In genomic region chr5:3597171-3597570, GRCm38 (mm10) we compare ENCODE assay signal across 9 mouse cellular contexts. TPM values are rescaled to one million over a fixed set of nuclear protein-coding genes. Genes with fewer than 3 reads are reported as not detected.
DNase-seq lines count a peak whose midpoint lies in the region; ATAC-seq and TF ChIP-seq lines count a peak whose summit lies in the region.
"Had no signal": no experiment of that assay in that cellular context is flagged by ENCODE, and none has a peak within 500 bp of the region (broad histone marks: within the 10 kb centered on the region; RNA-seq: fewer than 3 reads in every experiment).

No protein-coding gene starts in this region.

- TF ChIP-seq CTCF in lung, embryonic 14.5 days (IDR thresholded peaks at IDR 0.05; ENCODE audit: low read depth), result no peak

- no peak overlapping the region for H3K27ac ChIP-seq in lung, embryonic 14.5 days (ENCODE audit: low read depth)
- H3K27ac ChIP-seq in forebrain, embryonic 11.5 days (ENCODE audit: low read depth, low read length), result no peak overlapping the region
- no peak overlapping the region for H3K27ac ChIP-seq in limb, embryonic 13.5 days
- H3K27ac ChIP-seq in stomach, embryonic 14.5 days (ENCODE audit: low read length), result no peak overlapping the region

- H3K4me1 ChIP-seq in lung, embryonic 14.5 days (ENCODE audit: insufficient read depth), result no peaks in the 10 kb centered on the region
- no peaks in the 10 kb centered on the region; the same call in 1 of the 2 replicates for H3K4me1 ChIP-seq in forebrain, embryonic 11.5 days (replicated peaks; ENCODE audit: control insufficient read depth, insufficient read depth, low read length)
- H3K4me1 ChIP-seq in limb, embryonic 13.5 days, result peaks cover 16% of the 10 kb centered on the region
- H3K4me1 ChIP-seq in stomach, embryonic 14.5 days (ENCODE audit: control insufficient read depth, insufficient read depth, low read length), result peaks cover 7% of the 10 kb centered on the region

- no peak for ATAC-seq in lung, embryonic 14.5 days (ENCODE audit: insufficient read depth)
- ATAC-seq in forebrain, embryonic 11.5 days (replicated peaks; ENCODE audit: low FRiP score), result no peak
- ATAC-seq in limb, embryonic 13.5 days (ENCODE audit: low FRiP score, low read depth), result no peak
- no peak for ATAC-seq in stomach, embryonic 14.5 days (ENCODE audit: insufficient number of reproducible peaks, insufficient read depth, low FRiP score, low read depth)

- peak overlapping the region; percentile 74 for H3K4me2 ChIP-seq in lung, embryonic 14.5 days
- peak overlapping the region; percentile 79 for H3K4me2 ChIP-seq in forebrain, embryonic 11.5 days (ENCODE audit: low read depth, low read length, severe bottlenecking)
- H3K4me2 ChIP-seq in limb, embryonic 13.5 days (replicated peaks), result peak overlapping the region; percentile 89
- peak overlapping the region; percentile 66 for H3K4me2 ChIP-seq in stomach, embryonic 14.5 days (replicated peaks; ENCODE audit: low read depth, low read length)

- H3K4me3 ChIP-seq in lung, embryonic 14.5 days (ENCODE audit: low read depth, low read length), result peak overlapping the region; percentile 78
- peak overlapping the region; percentile 78 for H3K4me3 ChIP-seq in forebrain, embryonic 11.5 days (ENCODE audit: low read depth, low read length)
- peak overlapping the region; percentile 83 for H3K4me3 ChIP-seq in limb, embryonic 13.5 days
- peak overlapping the region; percentile 84; the same call in 1 of the 2 replicates for H3K4me3 ChIP-seq in stomach, embryonic 14.5 days (ENCODE audit: low read depth, low read length)

- H3K36me3 ChIP-seq in lung, embryonic 14.5 days (ENCODE audit: insufficient read depth), result 0 out of 2 replicates have a peak, but pooled peaks cover 3% of the 10 kb centered on the region
- no peaks in the 10 kb centered on the region for H3K36me3 ChIP-seq in forebrain, embryonic 11.5 days (ENCODE audit: control insufficient read depth, insufficient read depth, low read length)
- 0 out of 2 replicates have a peak, but pooled peaks cover 1% of the 10 kb centered on the region for H3K36me3 ChIP-seq in limb, embryonic 13.5 days
- no peaks in the 10 kb centered on the region for H3K36me3 ChIP-seq in stomach, embryonic 14.5 days (ENCODE audit: control insufficient read depth, insufficient read depth, low read length)

- no peak for DNase-seq in lung, embryonic 14.5 days
- DNase-seq in lung, postnatal 4 days, result no peak
- DNase-seq in forebrain, embryonic 11.5 days (ENCODE audit: low spot score), result no peak
- no peak for DNase-seq in gastrocnemius, adult 8-10 months (ENCODE audit: low spot score in 2 of 2)
- DNase-seq in cerebellum, adult 8-10 months, result no peak
- DNase-seq in kidney, adult 11 months, result no peak

- peak overlapping the region; percentile 66; the same call in 1 of the 2 replicates for H3K9ac ChIP-seq in lung, embryonic 14.5 days
- peak overlapping the region; percentile 68; the same call in 1 of the 2 replicates for H3K9ac ChIP-seq in forebrain, embryonic 11.5 days (ENCODE audit: low read length)
- peak overlapping the region; percentile 79; the same call in 1 of the 2 replicates for H3K9ac ChIP-seq in limb, embryonic 13.5 days
- H3K9ac ChIP-seq in stomach, embryonic 14.5 days (replicated peaks; ENCODE audit: low read depth, low read length), result 0 out of 2 replicates have a peak overlapping the region, but pooled peaks have one; percentile 41

- H3K9me3 ChIP-seq in lung, embryonic 14.5 days (ENCODE audit: low read depth, low read length), result no peaks in the 10 kb centered on the region
- no peaks in the 10 kb centered on the region for H3K9me3 ChIP-seq in forebrain, embryonic 11.5 days (ENCODE audit: control insufficient read depth, low read length)
- no peaks in the 10 kb centered on the region for H3K9me3 ChIP-seq in limb, embryonic 13.5 days
- H3K9me3 ChIP-seq in stomach, embryonic 14.5 days (ENCODE audit: control insufficient read depth, low read depth, low read length), result no peaks in the 10 kb centered on the region

- H3K27me3 ChIP-seq in lung, embryonic 14.5 days (ENCODE audit: insufficient read depth, low read length), result no peaks in the 10 kb centered on the region
- H3K27me3 ChIP-seq in forebrain, embryonic 11.5 days (ENCODE audit: control insufficient read depth, insufficient read depth, low read length), result no peaks in the 10 kb centered on the region
- no peaks in the 10 kb centered on the region for H3K27me3 ChIP-seq in limb, embryonic 13.5 days
- no peaks in the 10 kb centered on the region for H3K27me3 ChIP-seq in stomach, embryonic 14.5 days (ENCODE audit: control insufficient read depth, insufficient read depth, low read length)

RNA-seq across cellular contexts. Expression of gene Rbm48, which starts 0.8 kb away (rescaled TPM):
- polyA plus RNA-seq in lung, embryonic 14.5 days (2014; fragmentation: Nextera tagmentation; extraction: Ambion mirVana), result 13.4 and 14.7 TPM in 2 replicates
- polyA plus RNA-seq in forebrain, embryonic 11.5 days (2014; fragmentation: Nextera tagmentation; extraction: Ambion mirVana), result 14.3 and 15.9 TPM in 2 replicates
- 14.2 and 17.4 TPM in 2 replicates for polyA plus RNA-seq in limb, embryonic 13.5 days (2015; fragmentation: Nextera tagmentation; extraction: Ambion mirVana)
- polyA plus RNA-seq in stomach, embryonic 14.5 days (2014; fragmentation: Nextera tagmentation; extraction: Ambion mirVana), result 16.9 and 17.3 TPM in 2 replicates
- 1 to 10 TPM; 5.2 to 9.2 (median 7.6) TPM for total RNA-seq in gastrocnemius, adult 8-10 months (2022)

RNA-seq across cellular contexts. Expression of gene Pex1, which starts 1.3 kb away (rescaled TPM):
- 11.5 and 12.4 TPM in 2 replicates for polyA plus RNA-seq in lung, embryonic 14.5 days (2014; fragmentation: Nextera tagmentation; extraction: Ambion mirVana)
- 14.0 and 16.6 TPM in 2 replicates for polyA plus RNA-seq in forebrain, embryonic 11.5 days (2014; fragmentation: Nextera tagmentation; extraction: Ambion mirVana)
- 22.0 and 22.7 TPM in 2 replicates for polyA plus RNA-seq in limb, embryonic 13.5 days (2015; fragmentation: Nextera tagmentation; extraction: Ambion mirVana)
- 19.2 and 19.8 TPM in 2 replicates for polyA plus RNA-seq in stomach, embryonic 14.5 days (2014; fragmentation: Nextera tagmentation; extraction: Ambion mirVana)
- total RNA-seq in gastrocnemius, adult 8-10 months (2022), result 1 to 10 TPM; 4.6 to 8.1 (median 7.1) TPM

RNA-seq across cellular contexts. Expression of gene 1700109H08Rik, which starts 25.8 kb away (rescaled TPM):
- 3.0 and 4.3 TPM in 2 replicates for polyA plus RNA-seq in lung, embryonic 14.5 days (2014; fragmentation: Nextera tagmentation; extraction: Ambion mirVana)
- polyA plus RNA-seq in forebrain, embryonic 11.5 days (2014; fragmentation: Nextera tagmentation; extraction: Ambion mirVana), result 3.9 and 4.9 TPM in 2 replicates
- 3.1 and 4.3 TPM in 2 replicates for polyA plus RNA-seq in limb, embryonic 13.5 days (2015; fragmentation: Nextera tagmentation; extraction: Ambion mirVana)
- polyA plus RNA-seq in stomach, embryonic 14.5 days (2014; fragmentation: Nextera tagmentation; extraction: Ambion mirVana), result 4.7 and 5.4 TPM in 2 replicates
- total RNA-seq in gastrocnemius, adult 8-10 months (2022), result 1 to 10 TPM; 1.9 to 5.3 (median 2.7) TPM

RNA-seq across cellular contexts. Expression of gene Fam133b, which starts 53.5 kb away (rescaled TPM):
- 33.5 and 36.6 TPM in 2 replicates for polyA plus RNA-seq in lung, embryonic 14.5 days (2014; fragmentation: Nextera tagmentation; extraction: Ambion mirVana)
- polyA plus RNA-seq in forebrain, embryonic 11.5 days (2014; fragmentation: Nextera tagmentation; extraction: Ambion mirVana), result 37.9 and 43.7 TPM in 2 replicates
- 34.1 and 36.8 TPM in 2 replicates for polyA plus RNA-seq in limb, embryonic 13.5 days (2015; fragmentation: Nextera tagmentation; extraction: Ambion mirVana)
- polyA plus RNA-seq in stomach, embryonic 14.5 days (2014; fragmentation: Nextera tagmentation; extraction: Ambion mirVana), result 39.0 and 44.4 TPM in 2 replicates
- total RNA-seq in gastrocnemius, adult 8-10 months (2022), result 10 to 100 TPM; 10.4 to 12.6 (median 10.5) TPM

RNA-seq across cellular contexts. Expression of gene Tmbim7, which starts 53.8 kb away (rescaled TPM):
- polyA plus RNA-seq in lung, embryonic 14.5 days (2014; fragmentation: Nextera tagmentation; extraction: Ambion mirVana), result not detected in 2 replicates
- not detected in 2 replicates for polyA plus RNA-seq in forebrain, embryonic 11.5 days (2014; fragmentation: Nextera tagmentation; extraction: Ambion mirVana)
- not detected in 2 replicates for polyA plus RNA-seq in limb, embryonic 13.5 days (2015; fragmentation: Nextera tagmentation; extraction: Ambion mirVana)
- not detected in 2 replicates for polyA plus RNA-seq in stomach, embryonic 14.5 days (2014; fragmentation: Nextera tagmentation; extraction: Ambion mirVana)
- total RNA-seq in gastrocnemius, adult 8-10 months (2022), result not detected
- total RNA-seq: layer of hippocampus, postnatal 14 days had no signal
